Mouse (Mus musculus) liver, embryonic 11.5 days (tissue): Measurements from ENCODE around the gene Etd. TPM values are rescaled to one million over a fixed set of nuclear protein-coding genes. Genes with fewer than 3 reads are reported as not detected.
"Not testable (repeated sequence)": the region's sequence is repeated elsewhere in the genome, so short reads cannot be mapped to it uniquely, and the experiment has no call there.

Source experiments
- ATAC-seq: fragments of 200-750 bp; cut with Nextera tagmentation; replicated peaks from 2 replicates; pipeline ENCODE4 v1.8.0; 2017; ENCODE audit warnings: moderate number of reproducible peaks, mild to moderate bottlenecking, moderate TSS enrichment, moderate library complexity; ENCODE audit not compliant: low FRiP score
- DNase-seq: peaks from one replicate; pipeline ENCODE4 v3.0.0-alpha.2; 2017; ENCODE audit warnings: low spot score
- H3K27ac ChIP-seq: fragments of 300-500 bp; sonication (generic); 2 replicates; pipeline ENCODE4 v1.5.1; 2014; ENCODE audit warnings: mild to moderate bottlenecking, low read depth, low read length, control low read depth
- H3K27me3 ChIP-seq: fragments of 300-500 bp; sonication (generic); replicated peaks from 2 replicates; pipeline ENCODE4 v1.6.1; 2014; ENCODE audit warnings: low read length, mixed read lengths; ENCODE audit not compliant: control insufficient read depth, insufficient read depth
- H3K36me3 ChIP-seq: fragments of 300-500 bp; sonication (generic); 2 replicates; pipeline ENCODE4 v1.6.1; 2014; ENCODE audit warnings: mild to moderate bottlenecking, low read length, moderate library complexity, mixed read lengths; ENCODE audit not compliant: control insufficient read depth, insufficient read depth
- H3K4me1 ChIP-seq: fragments of 300-500 bp; sonication (generic); replicated peaks from 2 replicates; pipeline ENCODE4 v1.6.1; 2014; ENCODE audit warnings: low read length, mixed read lengths; ENCODE audit not compliant: control insufficient read depth, insufficient read depth
- H3K4me2 ChIP-seq: fragments of 300-500 bp; sonication (generic); 2 replicates; pipeline ENCODE4 v1.6.1; 2014; ENCODE audit warnings: mild to moderate bottlenecking, control low read depth, moderate library complexity
- H3K4me3 ChIP-seq: fragments of 300-500 bp; sonication (generic); 2 replicates; pipeline ENCODE4 v1.5.1; 2014; ENCODE audit warnings: low read depth, low read length, control low read depth
- H3K9ac ChIP-seq: fragments of 300-500 bp; sonication (generic); 2 replicates; pipeline ENCODE4 v1.6.1; 2014; ENCODE audit warnings: low read depth, low read length, control low read depth
- H3K9me3 ChIP-seq: fragments of 300-500 bp; sonication (generic); 2 replicates; pipeline ENCODE4 v1.6.1; 2016; ENCODE audit warnings: low read length, inconsistent platforms, mixed read lengths; ENCODE audit not compliant: control insufficient read depth
- WGBS: fragments of 180-500 bp; shearing (Covaris S2); extraction: QIAGEN DNeasy Blood & Tissue Kit; methylation state at CpG from one replicate; pipeline ENCODE4 v1.1.7; 2014; 5-methylcytosine and 5-hydroxymethylcytosine counted together
- polyA plus RNA-seq: library from polyadenylated mRNA; unstranded; fragments of >200 nt; fragmentation: Nextera tagmentation; extraction: Ambion mirVana; gene quantifications from 2 replicates; pipeline ENCODE4 v1.2.1, GENCODE M21; 2014

Etd gene
- not detected in 2 replicates for polyA plus RNA-seq

- Histone ChIP-seq H3K9ac (no peak within 1 kb of the TSS), H3K27ac (no peak within 1 kb of the TSS), H3K4me1 (no peaks in the 10 kb centered on the region), H3K4me2 (no peak within 1 kb of the TSS), H3K27me3 (no peaks in the 10 kb centered on the region), H3K4me3 (no peak within 1 kb of the TSS), H3K9me3 (no peaks in the 10 kb centered on the region), H3K36me3 (no peaks in the 10 kb centered on the region)
- ATAC-seq (no peak), DNase-seq (no peak)
- 80% methylated on average over 3 of the region's 3 CpGs for WGBS
Measured at GRCm38 (mm10) chrX:53434618-53435017, at the start of gene Etd. Gene Etd, plus strand, starts transcription at chrX:53434918.

DNA sequence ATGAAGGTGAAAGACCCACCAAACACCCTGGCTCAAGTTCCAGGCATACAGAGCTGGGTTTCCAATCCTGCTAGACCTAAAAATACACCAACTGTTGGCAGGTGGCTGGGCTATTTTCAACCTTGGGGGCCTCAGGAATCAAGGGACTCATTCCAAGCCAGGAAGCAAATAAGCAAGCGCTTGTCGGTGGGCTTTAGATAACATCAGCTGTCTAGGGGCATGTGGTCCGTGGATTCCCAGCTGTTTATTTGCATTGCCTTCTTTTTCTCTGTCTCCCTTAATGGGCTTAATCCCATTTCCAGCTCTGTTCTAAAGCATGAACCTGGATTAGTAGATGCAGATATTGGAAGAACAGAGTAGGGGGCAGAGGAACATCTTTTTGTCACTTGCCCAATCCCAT lies 48.4 kb upstream of the Etd start:
- 70% methylated on average over 3 of the region's 3 CpGs for WGBS
- Histone ChIP-seq H3K36me3 (no peaks in the 10 kb centered on the region), H3K27me3 (no peaks in the 10 kb centered on the region), H3K4me1 (no peaks in the 10 kb centered on the region), H3K9ac (no peak overlapping the region), H3K4me3 (no peak overlapping the region), H3K4me2 (no peak overlapping the region), H3K9me3 (no peaks in the 10 kb centered on the region), H3K27ac (no peak overlapping the region)
- DNase-seq (no peak), ATAC-seq (no peak)

DNA sequence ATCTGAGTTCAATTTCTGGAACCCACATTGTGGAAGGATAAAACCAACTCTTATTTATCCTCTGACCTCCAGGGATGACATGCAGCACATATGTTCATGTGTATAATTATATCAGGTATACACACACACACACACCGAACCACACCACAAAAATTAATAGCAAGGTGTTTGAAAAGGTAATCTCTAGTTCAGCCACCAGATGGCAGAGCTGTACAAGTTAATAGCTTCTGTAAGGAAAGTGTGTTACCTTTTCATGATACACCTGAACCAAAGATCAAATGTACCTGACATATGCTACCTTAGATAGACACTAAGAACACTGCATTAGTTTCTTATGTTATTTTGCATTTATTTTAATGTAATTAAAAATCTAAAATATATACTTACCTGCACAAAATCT lies 1.8 kb upstream of the Etd start:
- no peak overlapping the region for H3K4me2 ChIP-seq
- no peaks in the 10 kb centered on the region for H3K27me3 ChIP-seq
- no peak overlapping the region for H3K9ac ChIP-seq
- H3K4me3 ChIP-seq, result no peak overlapping the region
- DNase-seq, result no peak
- no peak overlapping the region for H3K27ac ChIP-seq
- no peaks in the 10 kb centered on the region for H3K36me3 ChIP-seq
- no peaks in the 10 kb centered on the region for H3K4me1 ChIP-seq
- WGBS, result 64% methylated on average over 1 of the region's 1 CpGs
- no peak for ATAC-seq
- no peaks in the 10 kb centered on the region for H3K9me3 ChIP-seq

GRCm38 (mm10) chrX:53459573-53459972 lies 24.9 kb downstream of the Etd start:
- no peaks in the 10 kb centered on the region for H3K9me3 ChIP-seq
- WGBS, result 29% methylated on average over 3 of the region's 3 CpGs
- no peak overlapping the region for H3K9ac ChIP-seq
- no peaks in the 10 kb centered on the region for H3K4me1 ChIP-seq
- H3K36me3 ChIP-seq, result no peaks in the 10 kb centered on the region
- 0 out of 2 replicates have a peak, but pooled peaks cover 2% of the 10 kb centered on the region for H3K27me3 ChIP-seq
- ATAC-seq, result no peak
- no peak overlapping the region for H3K27ac ChIP-seq
- no peak for DNase-seq
- no peak overlapping the region for H3K4me2 ChIP-seq
- no peak overlapping the region for H3K4me3 ChIP-seq

DNA sequence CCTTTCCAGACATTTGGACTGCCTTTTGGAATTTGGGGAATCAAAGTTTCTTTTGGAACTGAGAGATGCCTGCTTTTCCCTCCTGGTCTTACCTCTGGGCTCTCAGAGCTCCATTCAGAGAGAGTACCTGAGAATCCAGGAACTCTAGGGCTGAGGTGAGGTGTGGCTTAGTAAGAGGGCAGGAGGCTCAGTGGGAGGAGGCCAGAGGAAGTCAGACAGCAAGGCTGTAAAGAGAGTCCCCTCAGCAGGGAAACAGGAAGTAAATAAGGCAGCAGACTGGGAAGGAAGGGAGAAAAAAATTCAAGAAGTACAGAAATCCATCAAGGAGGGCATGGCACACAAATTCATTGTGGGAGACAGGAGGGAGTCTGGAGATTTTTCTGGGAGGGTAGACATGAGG lies 29.5 kb downstream of the Etd start:
- H3K9me3 ChIP-seq, H3K9ac ChIP-seq, DNase-seq, H3K36me3 ChIP-seq, H3K27me3 ChIP-seq, ATAC-seq, H3K4me1 ChIP-seq, H3K4me3 ChIP-seq, H3K27ac ChIP-seq, H3K4me2 ChIP-seq: not testable (repeated sequence)

Other genes starting within 250 kb of the Etd start
- 3.6 and 4.3 TPM in 2 replicates for gene Plac1, start 194.8 kb upstream of the Etd start, polyA plus RNA-seq
- 11.1 and 13.5 TPM in 2 replicates for gene Fam122b, start 165.1 kb upstream of the Etd start, polyA plus RNA-seq
- gene Fam122c, start 161.5 kb upstream of the Etd start, polyA plus RNA-seq, result not detected in 2 replicates
- gene Mospd1, start 64.4 kb upstream of the Etd start, polyA plus RNA-seq, result 37.6 and 41.5 TPM in 2 replicates
- gene Rtl8c, start 173.1 kb downstream of the Etd start, polyA plus RNA-seq, result 5.7 and 6.8 TPM in 2 replicates
- gene Gm14597, start 174.1 kb downstream of the Etd start, polyA plus RNA-seq, result not detected in 2 replicates
- gene Rtl8a, start 208.8 kb downstream of the Etd start, polyA plus RNA-seq, result 16.4 and 21.2 TPM in 2 replicates
- 19.9 and 20.0 TPM in 2 replicates for gene Rtl8b, start 235.5 kb downstream of the Etd start, polyA plus RNA-seq